Mouse (Mus musculus): Measurements from ENCODE around the gene Gm6583.

Gm6583 gene

DNA sequence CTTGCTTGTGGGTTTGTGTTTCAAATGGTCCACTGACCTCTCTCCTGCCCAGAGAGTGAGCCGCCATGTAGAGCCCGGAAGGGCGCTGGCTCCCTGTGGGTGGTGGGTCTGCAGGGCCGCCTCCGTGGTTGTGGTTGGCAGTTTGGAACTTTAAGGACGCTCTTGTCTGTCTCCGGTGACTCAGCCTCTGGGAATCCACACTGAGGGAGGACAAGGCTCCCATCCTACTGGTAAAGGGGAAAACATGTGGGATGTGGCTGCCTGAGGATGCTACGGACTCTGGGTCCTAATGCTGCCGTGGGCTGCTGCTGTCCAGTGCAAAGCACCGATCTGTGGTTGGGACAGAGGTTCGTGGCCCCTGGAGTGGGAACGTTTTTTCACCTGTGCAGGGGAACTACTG lies 12.1 kb upstream of the Gm6583 start:
- no peak for DNase-seq (ENCODE audit: low read depth)

DNA sequence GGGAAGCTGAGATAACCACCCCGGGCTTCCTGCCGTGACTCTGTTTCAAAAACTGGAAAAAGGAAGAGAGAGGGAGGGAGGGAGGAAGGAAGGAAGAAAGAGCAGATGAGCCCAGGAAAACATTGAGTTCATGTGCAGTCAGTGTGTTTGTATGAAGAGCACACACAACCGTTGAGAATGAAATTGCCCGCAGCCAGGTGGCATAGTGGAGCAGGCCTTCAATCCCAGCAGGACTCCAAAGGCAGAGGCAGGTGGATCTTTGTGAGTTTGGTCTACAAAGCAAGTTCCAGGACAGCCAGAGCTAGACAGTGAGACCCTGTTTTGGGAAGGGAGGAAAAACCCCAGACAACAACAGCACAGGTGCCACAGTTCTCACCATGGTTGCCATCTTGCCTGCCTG lies 11.5 kb upstream of the Gm6583 start:
- no peak for DNase-seq (ENCODE audit: low read depth)

DNA sequence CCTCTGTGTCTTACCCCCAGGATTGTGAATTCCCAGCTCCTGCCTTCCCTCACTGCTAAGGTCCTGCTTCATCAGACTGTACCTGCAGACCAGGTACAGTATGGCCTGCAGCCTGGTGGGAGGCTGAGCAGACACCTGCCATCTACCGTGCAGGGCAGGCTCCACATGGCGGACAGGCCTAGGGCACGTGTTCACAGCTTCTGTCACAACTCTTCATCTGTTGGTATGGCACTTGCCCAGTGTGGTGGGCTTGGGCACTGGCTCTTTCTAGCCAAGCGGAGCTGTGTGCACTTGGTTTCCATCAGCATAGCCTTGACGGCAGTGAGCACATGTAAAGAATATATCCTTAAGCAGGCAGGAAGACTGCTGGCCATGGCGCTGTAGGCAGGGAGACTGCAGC lies 11.0 kb upstream of the Gm6583 start:
- no peak for DNase-seq (ENCODE audit: low read depth)

DNA sequence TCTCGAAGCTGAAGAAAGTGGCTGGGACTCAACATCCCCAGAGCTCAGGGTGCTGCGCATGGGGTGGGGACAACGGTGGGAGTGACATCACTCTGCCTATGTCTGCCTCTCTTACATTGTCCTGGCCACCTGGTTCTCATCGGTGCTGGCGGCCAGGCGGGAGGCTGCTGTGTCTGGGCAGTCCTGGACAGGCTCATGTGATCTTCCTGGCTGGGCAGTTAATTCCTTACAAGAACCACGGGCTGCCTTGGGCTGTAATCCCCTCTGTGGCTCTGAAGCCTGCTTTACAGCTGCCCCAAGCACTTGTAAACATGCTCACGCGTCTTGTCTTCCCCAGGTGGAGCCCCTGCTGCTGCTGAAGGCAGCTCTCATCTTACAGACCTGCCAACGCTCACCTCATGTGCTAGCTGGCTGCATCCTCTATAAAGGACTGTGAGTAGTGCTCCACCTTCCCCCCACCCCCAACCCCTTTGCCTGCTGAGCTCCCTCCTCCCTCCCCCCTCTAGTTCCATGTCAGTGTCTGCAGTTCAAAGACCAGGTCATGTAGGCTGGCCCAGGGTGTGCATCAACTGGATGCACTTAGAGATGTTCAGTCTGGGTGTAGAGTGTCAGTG lies 8.5 kb upstream of the Gm6583 start:
- DNase-seq (ENCODE audit: low read depth), result no peak

DNA sequence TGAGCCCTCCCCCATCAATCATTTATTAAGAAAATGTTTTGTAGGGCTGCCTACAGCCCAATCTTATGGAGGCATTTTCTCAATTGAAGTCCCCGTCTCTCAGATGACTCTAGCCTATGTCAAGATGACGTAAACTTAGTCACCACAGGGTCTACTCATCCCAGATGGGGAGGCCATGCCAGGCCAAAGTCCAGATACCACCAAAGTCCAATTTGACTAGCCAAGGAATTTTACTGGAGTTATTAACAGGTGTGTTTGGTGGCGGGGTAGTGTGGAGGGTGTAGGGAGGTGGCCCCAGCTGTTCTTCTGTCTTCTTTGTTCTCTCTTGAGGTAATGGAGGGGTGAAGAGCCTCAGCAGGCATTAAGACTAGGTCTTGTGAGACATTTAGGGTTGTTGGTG lies 4.2 kb upstream of the Gm6583 start:
- no peak for DNase-seq (ENCODE audit: low read depth)

DNA sequence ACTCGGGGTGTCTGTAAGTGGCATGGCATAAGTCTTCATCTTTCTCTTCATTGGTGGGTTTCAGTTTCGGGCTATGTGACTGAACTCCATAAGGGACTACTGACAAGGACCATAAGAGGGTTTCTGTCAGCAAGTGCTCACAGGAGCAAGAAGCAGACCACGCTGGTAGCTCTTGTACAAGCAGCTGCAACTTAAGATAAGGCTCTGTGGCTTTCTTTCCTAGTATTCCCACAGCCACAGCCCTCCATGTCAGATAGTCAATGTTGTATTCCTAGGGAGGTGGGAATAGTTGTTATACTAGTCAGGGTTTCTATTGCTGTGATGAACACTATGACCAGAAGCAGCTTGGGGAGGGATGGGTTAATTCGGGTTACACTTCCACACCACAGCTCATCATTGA lies 3.7 kb upstream of the Gm6583 start:
- peak; percentile 63 for DNase-seq (ENCODE audit: low read depth)

DNA sequence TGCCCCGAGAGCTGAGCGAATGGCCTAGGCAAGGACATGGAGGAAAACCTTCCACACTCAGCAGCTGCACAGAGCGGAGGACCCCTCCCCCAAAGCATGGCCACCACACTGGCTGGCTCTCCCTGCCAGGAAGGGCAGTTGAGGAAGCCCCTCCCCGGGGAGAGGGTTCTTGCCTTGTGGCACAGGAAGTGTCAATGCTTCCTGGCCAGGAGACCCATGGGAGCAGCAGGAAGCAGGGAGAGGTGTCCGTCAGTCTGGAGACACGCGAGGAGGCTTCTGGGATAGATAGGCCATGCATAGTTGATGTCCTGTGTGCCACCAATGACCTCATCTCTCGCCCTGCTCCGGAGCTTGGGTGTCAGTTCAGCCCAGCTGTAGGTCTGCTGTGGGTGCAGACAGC lies 489 bp upstream of the Gm6583 start:
- DNase-seq (ENCODE audit: low read depth), result no peak

DNA sequence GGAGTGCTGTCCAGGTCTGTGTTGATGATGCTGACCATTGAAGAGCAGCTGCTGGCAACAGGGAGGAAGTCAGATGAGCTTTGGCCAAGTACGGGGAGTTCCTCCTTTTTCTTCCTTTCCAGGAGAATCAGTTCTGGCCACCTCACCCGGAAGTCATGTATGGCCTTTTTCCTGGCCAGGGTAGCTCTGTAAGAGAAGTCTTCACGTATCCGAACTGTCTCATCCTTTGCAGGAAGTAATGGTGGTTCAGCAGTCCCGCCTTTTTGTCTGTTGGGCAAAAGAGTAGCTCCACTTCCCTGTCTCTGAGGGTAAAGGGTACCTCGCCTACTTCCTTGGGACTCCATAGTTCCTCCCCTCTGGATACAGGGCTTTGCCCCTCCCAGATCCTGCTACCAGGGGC lies 340 bp downstream of the Gm6583 start:
- no peak for DNase-seq (ENCODE audit: low read depth)

DNA sequence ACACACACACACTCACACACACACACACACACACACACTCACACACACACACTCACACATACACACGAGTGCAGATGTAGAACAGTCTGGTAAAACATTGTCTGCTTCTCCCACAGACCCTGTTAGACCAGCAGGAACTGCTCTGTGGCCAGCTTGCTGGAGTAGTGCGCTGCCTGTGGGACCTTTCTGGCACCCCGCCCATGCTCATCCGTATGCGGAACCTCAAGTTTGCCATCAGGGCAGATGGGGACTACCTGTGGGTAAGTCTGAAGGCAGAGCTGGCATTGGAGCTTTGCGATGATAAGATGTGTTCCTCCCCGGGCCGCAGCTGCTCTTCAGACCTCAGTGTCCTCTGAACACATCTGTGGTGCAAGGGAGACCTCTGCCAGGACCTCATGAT lies 6.7 kb downstream of the Gm6583 start:
- DNase-seq (ENCODE audit: low read depth), result no peak

DNA sequence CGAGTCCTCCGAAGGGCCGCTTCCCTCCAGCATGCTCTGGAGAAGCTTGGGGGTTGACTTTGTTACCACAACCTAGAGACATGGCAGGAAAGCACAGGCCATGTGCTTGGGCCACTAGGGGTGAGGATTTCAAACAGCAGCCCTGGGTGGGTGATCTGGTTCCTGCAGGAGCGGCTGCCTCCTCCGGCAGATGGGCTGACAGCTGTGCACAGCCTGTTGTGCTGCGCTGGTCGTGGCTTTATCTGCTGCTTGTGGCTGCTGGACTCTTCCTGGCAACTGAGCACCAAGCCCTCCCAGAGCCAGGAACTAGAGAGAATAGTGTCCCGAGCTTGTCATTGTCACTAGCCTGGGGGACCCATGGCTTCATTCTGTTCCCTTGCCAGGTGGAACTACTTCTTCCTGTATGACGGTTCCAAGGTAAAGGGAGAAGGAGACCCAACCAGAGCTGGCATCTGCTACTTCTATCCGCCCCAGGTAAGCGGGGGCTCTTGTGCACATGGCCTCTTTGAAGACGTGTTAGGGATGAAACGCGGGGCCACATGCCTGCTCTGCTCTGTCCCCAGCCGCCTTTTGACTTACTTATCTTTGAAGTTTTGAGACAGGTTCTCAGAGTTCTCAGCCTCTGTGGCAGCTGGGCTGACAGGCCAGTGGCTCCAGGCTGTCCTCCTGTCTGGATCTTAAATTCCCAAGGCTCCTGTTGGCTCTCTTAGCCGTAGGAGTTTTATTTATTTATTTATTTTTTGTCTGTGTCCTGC lies 9.4 kb downstream of the Gm6583 start:
- DNase-seq (ENCODE audit: low read depth), result no peak

DNA sequence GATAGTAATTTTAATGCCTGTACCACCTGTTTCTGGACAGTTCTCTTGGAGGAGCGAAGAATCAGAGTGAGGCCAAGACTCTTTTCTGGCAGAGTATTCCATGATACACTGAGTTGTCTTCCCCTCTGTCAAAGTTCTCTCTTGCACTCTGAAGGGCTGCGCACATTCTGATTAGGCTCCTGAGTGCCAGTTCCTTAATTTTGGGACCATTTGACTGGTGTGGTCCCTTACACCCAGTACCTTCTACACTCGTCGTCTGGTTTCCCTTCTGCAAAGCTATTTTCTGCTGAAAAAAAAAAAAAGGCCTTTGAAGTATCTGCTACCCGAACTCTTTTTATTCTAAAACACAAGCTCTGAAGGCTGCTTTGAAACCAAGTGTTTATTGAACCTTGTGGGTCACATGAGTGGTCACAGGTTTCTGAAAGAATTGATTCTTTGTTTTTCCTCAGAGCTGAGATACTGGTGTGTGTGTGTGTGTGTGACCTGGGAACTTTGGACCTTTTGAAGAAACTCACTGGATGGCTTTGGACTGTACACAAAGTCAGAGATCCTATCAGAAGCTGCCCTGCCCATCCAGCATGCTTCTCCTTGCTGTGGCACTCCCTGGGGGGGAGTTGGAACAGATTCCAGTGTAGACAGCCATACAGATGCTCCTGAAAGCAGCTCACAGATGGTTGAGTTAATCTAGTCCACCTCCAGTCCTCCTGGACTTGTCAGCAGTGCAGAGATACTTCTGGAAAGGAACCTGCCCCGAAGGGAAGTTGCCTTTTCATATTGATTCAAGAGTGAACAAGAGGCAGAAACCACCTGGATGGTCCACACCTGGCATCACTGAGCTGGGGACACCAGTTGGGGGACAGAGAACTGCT lies 11.5 kb downstream of the Gm6583 start:
- no peak for DNase-seq (ENCODE audit: low read depth)

DNA sequence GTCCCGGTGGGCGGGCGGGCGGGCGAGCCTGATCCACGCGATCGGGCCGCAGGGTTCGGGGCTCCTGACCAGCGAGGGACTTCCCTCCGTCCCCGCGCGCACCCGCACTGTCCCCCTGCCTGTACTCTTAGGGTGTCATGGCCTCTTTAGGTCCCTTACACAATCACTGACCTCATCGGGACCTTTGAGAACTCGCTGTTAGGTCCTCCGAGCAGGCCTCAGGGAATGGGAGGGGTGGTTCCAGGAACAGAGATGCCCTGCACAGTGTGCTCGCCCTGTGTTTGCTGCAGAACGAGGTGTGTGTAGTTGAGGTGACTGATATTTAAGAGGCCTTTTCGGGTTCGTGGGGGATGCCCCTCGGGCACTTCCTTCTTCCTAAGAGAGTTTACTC lies 12.6 kb downstream of the Gm6583 start:
- peak; percentile 69 for DNase-seq (ENCODE audit: low read depth)

DNA sequence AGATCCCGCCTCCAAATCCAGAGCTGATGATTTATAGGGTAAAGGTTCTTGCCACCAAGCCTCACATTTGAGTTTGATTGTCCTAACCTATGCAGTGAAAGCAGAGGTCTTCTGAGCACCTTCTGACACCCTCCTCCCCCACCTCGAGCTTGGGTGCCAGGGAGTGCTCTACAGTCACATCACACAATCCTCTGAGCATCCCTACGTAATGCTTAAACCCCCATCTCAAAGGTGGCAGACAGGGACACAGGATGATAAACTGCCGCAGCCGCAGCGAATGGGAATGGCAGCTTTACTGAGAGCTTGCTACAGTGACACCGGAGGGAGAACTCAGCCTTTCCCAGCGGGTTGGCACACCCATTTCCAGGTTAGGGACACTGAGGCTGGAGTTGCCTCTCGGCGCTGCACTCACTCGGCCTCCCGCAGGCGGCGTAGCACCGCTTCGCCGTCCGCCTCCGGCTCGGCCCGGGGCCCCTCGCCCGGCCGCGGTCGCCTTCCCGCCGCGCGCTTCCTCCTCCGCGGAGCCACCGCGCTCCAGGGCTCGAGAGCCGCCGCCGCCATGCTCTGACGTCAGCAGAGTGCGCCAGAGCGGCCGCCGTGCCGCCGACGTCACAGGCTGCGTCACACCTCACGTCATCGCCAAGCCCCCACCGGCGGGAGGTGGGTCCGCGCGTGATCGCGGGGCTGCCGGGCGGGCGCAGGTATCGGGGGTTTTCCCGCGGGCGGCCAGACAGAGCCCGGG lies 13.2 kb downstream of the Gm6583 start, which contains the start of the genes Srrd and Hps4:
Srrd (minus strand) TSS at position 578 of the 742 bp plus-strand sequence.
Hps4 (plus strand) TSS at position 621 of the 742 bp plus-strand sequence.
- peak; percentile 67 for DNase-seq (ENCODE audit: low read depth)

DNA sequence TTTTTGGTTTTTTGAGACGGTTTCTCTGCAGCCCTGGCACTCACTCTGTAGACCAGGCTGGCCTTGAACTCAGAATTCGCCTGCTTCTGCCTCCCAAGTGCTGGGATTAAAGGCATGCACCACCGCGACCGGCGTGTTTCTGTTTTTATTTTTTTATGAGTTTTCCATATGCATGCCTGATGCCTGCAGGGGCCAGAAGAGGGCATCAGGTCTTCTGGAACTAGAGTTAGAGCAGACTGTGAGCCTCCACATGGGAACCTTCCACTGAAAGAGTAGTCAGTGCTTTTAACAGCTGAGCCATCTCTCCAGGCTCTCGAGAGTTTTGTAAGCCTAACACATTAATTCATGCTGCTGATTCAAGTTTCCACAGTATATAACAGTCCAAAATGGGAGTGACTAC lies 16.6 kb downstream of the Gm6583 start:
- DNase-seq (ENCODE audit: low read depth), result no peak

DNA sequence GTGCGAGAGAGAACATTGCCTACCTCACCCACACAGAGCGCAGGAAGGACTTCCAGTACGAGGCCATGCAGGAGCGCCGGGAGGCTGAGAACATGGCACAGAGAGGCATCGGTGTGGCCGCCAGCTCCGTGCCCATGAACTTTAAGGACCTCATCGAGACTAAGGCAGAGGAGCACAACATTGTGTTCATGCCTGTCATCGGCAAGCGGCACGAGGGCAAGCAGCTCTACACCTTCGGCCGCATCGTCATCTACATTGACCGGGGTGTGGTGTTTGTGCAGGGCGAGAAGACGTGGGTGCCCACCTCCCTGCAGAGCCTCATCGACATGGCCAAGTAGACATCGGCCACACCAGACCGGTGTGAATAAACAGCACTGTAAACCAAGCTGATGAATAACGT lies 18.8 kb downstream of the Gm6583 start:
- DNase-seq (ENCODE audit: low read depth), result no peak

DNA sequence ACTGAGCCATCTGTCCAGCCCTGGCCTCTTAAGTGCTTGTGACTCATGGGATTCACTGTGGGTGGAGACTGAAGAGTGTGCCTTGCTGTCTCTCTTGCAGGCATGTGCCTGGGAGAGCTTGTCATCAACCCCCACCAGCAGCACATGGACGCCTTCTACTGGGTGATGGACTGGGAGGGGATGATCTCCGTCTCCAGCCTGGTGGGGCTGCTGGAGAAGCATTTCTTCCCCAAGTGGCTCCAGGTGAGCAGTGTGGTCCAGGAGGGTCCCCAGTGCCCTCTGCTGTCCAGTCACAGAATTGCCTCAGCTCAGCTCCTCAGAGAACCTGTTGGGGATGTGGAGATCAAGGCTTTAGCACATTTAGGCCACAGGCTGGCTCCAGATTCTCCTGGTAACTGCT lies 20.4 kb downstream of the Gm6583 start:
- no peak for DNase-seq (ENCODE audit: low read depth)

DNA sequence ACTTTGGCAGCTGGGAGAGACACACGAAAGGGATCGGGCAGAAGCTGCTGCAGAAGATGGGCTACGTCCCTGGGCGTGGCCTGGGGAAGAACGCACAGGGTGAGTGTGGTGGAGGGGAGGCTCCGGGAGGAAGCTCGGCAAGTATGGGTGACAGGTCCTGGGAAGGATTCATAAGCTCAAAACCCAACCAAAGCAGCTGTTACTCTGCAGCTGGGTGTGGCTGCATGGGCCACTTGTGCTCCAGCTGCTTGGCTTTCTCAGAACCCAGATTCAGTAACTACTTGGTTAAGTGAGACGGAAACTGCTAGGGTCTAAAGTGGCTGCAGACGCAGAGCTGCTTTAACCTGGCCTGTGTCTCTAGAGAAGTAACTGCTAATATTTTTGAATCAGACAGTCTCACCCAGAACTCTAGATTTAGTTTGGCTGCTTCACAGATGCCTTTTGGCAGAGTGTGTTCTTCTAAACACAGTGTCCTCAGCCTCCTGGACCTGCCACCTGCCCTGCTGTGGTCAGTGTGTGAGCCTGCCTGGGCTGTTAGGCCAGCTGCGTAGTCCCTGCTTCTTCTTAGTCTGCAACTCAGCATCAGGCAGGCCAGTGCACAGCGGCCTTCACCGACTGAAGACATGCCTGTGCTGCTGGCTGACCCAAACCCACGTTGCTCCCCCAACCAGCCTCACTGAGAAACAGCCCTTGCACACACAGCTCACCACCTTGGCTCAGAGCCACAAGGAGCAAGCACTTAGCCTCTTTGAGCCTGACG lies 25.8 kb downstream of the Gm6583 start:
- DNase-seq (ENCODE audit: low read depth), result no peak

DNA sequence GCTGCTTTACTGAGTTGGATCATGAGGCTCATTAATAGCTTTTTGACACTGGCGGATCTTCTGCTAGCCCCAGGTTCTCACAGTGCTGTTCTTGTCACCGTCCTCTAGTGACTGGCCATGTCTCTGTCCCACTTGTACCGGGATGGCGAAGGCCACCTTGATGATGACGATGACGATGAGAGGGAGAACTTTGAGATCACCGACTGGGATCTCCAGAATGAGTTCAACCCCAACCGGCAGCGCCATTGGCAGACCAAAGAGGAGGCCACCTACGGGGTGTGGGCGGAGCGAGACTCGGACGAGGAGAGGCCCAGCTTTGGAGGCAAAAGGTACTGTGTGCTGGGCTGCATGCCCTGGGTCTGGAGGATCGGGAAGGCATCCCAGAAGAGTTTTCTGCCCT lies 28.0 kb downstream of the Gm6583 start:
- no peak for DNase-seq (ENCODE audit: low read depth)

DNA sequence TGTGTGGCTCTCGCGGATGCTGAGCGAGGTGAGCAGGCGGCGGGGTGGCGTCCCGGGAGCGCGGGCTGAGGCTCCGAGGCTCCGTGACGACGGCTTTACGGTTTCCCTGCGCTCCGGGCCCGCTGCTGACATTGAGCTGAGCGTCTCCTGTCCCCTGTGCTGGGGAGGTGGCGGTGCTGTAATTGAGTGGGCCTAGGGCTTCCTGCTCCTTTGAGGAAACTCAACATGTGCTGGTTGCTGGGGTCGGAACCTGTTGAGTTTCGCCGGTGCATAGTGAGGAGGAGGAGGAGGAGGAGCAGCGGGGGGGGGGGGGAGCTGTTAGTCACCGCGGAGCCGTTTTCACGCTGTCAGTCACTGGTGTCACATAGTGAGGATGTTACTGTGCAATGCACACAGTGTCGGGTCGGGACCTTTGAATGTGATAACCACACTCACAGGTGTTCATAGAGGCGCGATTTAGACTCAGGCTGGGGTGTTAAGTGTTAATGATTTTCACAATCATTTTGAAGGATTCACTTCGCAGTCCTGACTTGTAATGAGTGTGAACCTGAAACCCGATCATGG lies 29.3 kb downstream of the Gm6583 start:
- DNase-seq (ENCODE audit: low read depth), result no peak

DNA sequence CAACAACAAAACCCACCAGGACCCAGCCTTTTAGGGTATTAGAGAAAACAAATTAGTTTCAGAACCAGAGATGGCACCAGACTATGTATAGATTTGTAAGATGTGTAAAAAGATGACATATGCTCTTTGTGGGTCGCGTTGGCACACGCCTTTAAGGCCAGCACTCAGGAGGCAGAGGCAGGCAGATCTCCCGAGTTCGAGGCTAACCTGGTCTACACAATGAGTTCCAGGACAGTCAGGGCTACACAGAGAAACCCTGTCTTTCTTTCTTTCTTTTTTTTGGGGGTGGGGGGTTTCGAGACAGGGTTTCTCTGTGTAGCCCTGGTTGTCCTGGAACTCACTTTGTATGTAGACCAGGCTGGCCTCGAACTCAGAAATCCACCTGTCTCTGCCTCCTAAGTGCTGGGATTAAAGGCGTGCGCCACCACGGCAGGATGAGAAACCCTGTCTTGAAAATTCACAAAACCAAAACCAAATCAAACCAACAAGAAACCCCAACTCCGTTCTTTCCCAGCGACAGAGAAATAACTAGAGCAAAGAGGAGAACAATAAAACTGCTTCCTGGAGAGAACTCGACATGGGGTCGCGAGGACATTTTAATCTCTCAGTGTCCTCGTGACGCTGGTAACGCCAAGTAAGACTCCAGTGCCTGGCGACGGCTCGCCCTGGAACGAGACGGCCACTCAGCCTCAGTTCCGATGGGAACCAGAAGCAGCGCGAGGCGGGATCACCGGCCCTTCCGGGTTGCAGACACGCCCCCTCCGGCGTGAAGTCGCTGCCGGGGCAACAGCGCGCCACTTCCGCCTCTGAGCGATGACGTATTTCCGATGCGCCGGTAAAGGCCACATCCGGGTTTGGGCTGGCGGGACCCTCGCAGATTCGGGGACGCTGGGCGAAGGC lies 30.0 kb downstream of the Gm6583 start, which contains the start of gene Tfip11:
Tfip11 (plus strand) TSS at position 813 of the 900 bp plus-strand sequence.
- DNase-seq (ENCODE audit: low read depth), result peak; percentile 91

Measured in c-Kit-positive CD71-positive TER-119-negative erythroid progenitor cells, embryonic 14.5 days (primary cell).